Mouse (Mus musculus): ENCODE results near the gene Xdh. TPM values are rescaled to one million over a fixed set of nuclear protein-coding genes. Genes with fewer than 3 reads are reported as not detected.

Xdh gene
- polyA plus RNA-seq, 1 experiment, result 23.4 TPM

DNA sequence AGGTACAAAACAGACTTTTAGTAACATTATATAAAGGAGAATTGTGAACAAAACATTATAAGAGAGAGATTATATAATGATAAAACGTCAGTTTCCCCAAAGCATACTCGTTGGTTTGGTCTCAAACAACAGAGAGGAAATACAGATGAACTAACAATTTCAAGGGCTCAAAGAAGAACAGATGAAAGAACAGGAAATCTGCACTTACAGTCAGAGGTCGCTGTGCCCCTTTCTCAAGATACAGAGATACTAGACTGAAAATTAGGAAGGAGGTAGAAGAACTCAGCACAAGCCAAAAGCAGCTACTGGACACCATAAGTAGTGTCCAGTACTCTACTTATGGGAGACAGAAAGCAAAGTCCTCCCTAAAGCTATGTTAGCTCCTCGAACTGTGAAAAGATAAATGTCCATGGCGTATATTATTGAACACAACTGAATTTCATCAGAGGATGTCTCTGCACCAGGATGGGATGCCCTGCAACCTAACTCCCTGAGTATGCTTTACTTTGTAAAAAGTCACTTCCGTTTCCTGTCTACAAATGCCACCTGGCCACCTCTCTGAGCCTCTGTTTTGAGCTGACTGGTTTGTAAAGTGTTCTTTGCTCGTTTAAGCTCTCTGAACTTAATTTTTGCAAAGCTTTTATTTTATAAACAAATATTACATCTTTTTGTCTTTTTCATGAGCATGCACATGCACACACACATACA, 44.8 kb downstream of the Xdh start:
- TF ChIP-seq CTCF (conservative IDR thresholded peaks at IDR 0.05; ENCODE audit: insufficient read depth, insufficient read length, low read depth, low read length) (no peak), POLR2A (IDR thresholded peaks at IDR 0.05; ENCODE audit: low read depth, low read length) (no peak)
- H3K4me1 ChIP-seq (ENCODE audit: control insufficient read depth, insufficient read depth, low read length), result no peaks in the 10 kb centered on the region; the same call in 1 of the 2 replicates
- H3K27ac ChIP-seq (ENCODE audit: insufficient read depth, low read depth, low read length), result no peak overlapping the region
- no peaks in the 10 kb centered on the region for H3K27me3 ChIP-seq (replicated peaks; ENCODE audit: control insufficient read depth, insufficient read depth, low read length)
- no peak overlapping the region for H3K4me3 ChIP-seq (ENCODE audit: insufficient read depth, low read depth, low read length)
- 79% methylated on average over 7 of the region's 7 CpGs for WGBS
- no peak for DNase-seq
- no peaks in the 10 kb centered on the region for H3K36me3 ChIP-seq (ENCODE audit: control insufficient read depth, insufficient read depth, low read length)

DNA sequence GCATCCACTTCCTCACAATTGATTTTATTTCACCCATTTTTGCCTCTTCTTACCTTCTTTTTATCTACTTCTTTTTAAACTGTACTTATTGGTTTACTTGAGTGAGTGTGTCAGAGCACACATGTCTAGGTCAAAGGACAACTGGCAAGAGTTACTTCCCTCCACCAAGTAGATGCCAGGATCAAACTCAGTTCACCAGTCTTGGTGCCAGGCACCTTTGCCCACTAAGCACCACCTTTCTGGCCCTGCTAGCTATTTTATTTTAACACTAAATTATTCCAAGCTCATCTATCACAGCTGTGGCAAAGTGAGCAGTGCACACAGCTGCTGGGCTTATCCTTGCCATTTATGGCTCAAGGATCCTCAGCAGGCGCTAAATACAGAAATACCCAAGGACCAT, 46.9 kb downstream of the Xdh start:
- WGBS, result 100% methylated on average over 1 of the region's 1 CpGs
- DNase-seq, result peak; percentile 85
- Histone ChIP-seq H3K36me3 (ENCODE audit: control insufficient read depth, insufficient read depth, low read length) (no peaks in the 10 kb centered on the region), H3K27me3 (replicated peaks; ENCODE audit: control insufficient read depth, insufficient read depth, low read length) (no peaks in the 10 kb centered on the region), H3K27ac (ENCODE audit: insufficient read depth, low read depth, low read length) (no peak overlapping the region), H3K4me1 (ENCODE audit: control insufficient read depth, insufficient read depth, low read length) (no peaks in the 10 kb centered on the region; the same call in 1 of the 2 replicates), H3K4me3 (ENCODE audit: insufficient read depth, low read depth, low read length) (no peak overlapping the region)
- TF ChIP-seq CTCF (conservative IDR thresholded peaks at IDR 0.05; ENCODE audit: insufficient read depth, insufficient read length, low read depth, low read length) (no peak), POLR2A (IDR thresholded peaks at IDR 0.05; ENCODE audit: low read depth, low read length) (no peak)

DNA sequence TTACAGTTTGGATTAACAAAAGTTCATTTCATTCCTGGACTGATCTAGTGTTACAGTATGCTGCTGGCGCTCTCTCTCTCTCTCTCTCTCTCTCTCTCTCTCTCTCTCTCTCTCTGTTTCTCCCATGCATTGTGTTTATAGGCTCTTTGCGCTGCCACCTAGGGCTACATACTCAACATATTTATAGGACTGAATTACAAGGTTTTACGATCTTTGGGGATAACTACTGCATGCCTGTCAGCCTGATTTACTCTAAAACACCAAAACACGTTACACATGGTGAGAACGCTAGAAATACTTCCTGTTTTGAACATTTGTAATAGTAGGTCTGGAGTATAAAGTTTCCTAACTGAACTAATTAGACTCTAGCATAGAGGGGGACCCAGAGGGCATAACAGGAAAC, 47.8 kb downstream of the Xdh start:
- 44% methylated on average over 5 of the region's 5 CpGs for WGBS
- Histone ChIP-seq H3K27me3 (replicated peaks; ENCODE audit: control insufficient read depth, insufficient read depth, low read length) (no peaks in the 10 kb centered on the region), H3K36me3 (ENCODE audit: control insufficient read depth, insufficient read depth, low read length) (no peaks in the 10 kb centered on the region), H3K4me3 (ENCODE audit: insufficient read depth, low read depth, low read length) (no peak overlapping the region), H3K4me1 (ENCODE audit: control insufficient read depth, insufficient read depth, low read length) (no peaks in the 10 kb centered on the region; the same call in 1 of the 2 replicates), H3K27ac (ENCODE audit: insufficient read depth, low read depth, low read length) (no peak overlapping the region)
- no peak for TF ChIP-seq POLR2A (IDR thresholded peaks at IDR 0.05; ENCODE audit: low read depth, low read length)
- TF ChIP-seq CTCF (conservative IDR thresholded peaks at IDR 0.05; ENCODE audit: insufficient read depth, insufficient read length, low read depth, low read length), result no peak
- no peak for DNase-seq

DNA sequence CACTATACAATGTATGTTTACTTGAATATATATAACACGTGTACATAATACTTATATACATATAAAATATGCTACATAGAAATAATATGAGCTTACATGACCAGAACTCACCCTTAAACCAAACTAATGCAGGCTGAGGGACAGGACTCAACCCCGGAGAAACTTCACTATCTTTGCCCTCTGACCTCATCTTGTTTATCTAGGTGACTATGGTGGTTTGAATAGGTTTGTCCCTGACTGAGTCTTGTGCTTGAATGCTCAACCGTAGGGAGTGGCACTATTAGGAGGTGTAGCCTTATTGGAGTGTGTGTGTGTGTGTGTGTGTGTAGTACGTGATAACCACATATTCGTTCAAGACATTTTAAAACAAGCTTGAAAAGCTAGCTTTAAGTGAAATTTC, 55.6 kb downstream of the Xdh start:
- Histone ChIP-seq H3K4me3 (ENCODE audit: insufficient read depth, low read depth, low read length) (no peak overlapping the region), H3K4me1 (ENCODE audit: control insufficient read depth, insufficient read depth, low read length) (no peaks in the 10 kb centered on the region), H3K36me3 (ENCODE audit: control insufficient read depth, insufficient read depth, low read length) (no peaks in the 10 kb centered on the region; the same call in 1 of the 2 replicates), H3K27me3 (replicated peaks; ENCODE audit: control insufficient read depth, insufficient read depth, low read length) (no peaks in the 10 kb centered on the region), H3K27ac (ENCODE audit: insufficient read depth, low read depth, low read length) (no peak overlapping the region)
- TF ChIP-seq POLR2A (IDR thresholded peaks at IDR 0.05; ENCODE audit: low read depth, low read length) (no peak), CTCF (conservative IDR thresholded peaks at IDR 0.05; ENCODE audit: insufficient read depth, insufficient read length, low read depth, low read length) (no peak)
- WGBS, result 84% methylated on average over 5 of the region's 5 CpGs
- no peak for DNase-seq

DNA sequence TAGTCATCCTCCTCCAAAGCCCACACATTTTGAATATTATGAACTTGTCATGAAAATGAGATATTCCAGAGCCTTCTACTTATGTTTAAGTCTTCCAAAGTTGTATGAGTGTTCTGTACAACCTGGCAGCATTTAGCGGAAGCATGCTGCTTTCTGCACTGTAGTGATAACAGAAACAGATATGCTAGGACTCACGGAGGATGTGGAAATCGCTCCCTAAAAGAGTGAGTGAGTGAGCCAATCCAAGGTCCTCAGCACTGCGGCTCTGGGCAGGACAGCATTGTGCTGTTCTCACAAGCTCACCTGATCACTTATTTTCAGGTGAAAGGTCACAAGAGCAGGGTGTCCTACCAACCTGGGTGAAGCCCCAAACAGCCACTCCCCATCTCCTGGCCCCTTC, 56.2 kb downstream of the Xdh start:
- Histone ChIP-seq H3K36me3 (ENCODE audit: control insufficient read depth, insufficient read depth, low read length) (no peaks in the 10 kb centered on the region; the same call in 1 of the 2 replicates), H3K27me3 (replicated peaks; ENCODE audit: control insufficient read depth, insufficient read depth, low read length) (no peaks in the 10 kb centered on the region), H3K27ac (ENCODE audit: insufficient read depth, low read depth, low read length) (no peak overlapping the region), H3K4me3 (ENCODE audit: insufficient read depth, low read depth, low read length) (no peak overlapping the region), H3K4me1 (ENCODE audit: control insufficient read depth, insufficient read depth, low read length) (no peaks in the 10 kb centered on the region)
- TF ChIP-seq POLR2A (IDR thresholded peaks at IDR 0.05; ENCODE audit: low read depth, low read length), result no peak
- no peak for TF ChIP-seq CTCF (conservative IDR thresholded peaks at IDR 0.05; ENCODE audit: insufficient read depth, insufficient read length, low read depth, low read length)
- WGBS, result 82% methylated on average over 4 of the region's 4 CpGs
- no peak for DNase-seq

DNA sequence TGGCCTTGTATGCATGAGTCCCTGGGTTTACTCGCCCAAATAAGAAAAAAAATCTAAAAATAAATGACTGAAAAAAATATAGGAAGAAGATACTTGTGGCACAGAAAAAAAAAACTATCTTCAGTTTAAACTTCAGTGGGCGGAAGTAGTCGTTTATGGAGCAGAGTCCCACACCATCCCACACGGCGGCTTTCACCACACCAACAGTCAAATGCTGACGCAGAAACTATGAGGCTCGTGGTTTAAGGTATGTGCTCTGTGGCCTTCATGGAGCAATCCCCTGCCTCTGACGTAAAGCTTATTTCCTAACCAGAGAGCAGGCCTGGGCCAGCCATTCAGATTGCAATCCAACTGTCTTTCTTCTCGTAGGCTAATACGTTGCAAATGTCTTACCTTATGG, 56.8 kb downstream of the Xdh start:
- H3K4me1 ChIP-seq (ENCODE audit: control insufficient read depth, insufficient read depth, low read length), result no peaks in the 10 kb centered on the region
- WGBS, result 82% methylated on average over 10 of the region's 10 CpGs
- H3K4me3 ChIP-seq (ENCODE audit: insufficient read depth, low read depth, low read length), result no peak overlapping the region
- no peak for DNase-seq
- no peak overlapping the region for H3K27ac ChIP-seq (ENCODE audit: insufficient read depth, low read depth, low read length)
- no peaks in the 10 kb centered on the region; the same call in 1 of the 2 replicates for H3K36me3 ChIP-seq (ENCODE audit: control insufficient read depth, insufficient read depth, low read length)
- no peaks in the 10 kb centered on the region for H3K27me3 ChIP-seq (replicated peaks; ENCODE audit: control insufficient read depth, insufficient read depth, low read length)
- no peak for TF ChIP-seq CTCF (conservative IDR thresholded peaks at IDR 0.05; ENCODE audit: insufficient read depth, insufficient read length, low read depth, low read length)
- no peak for TF ChIP-seq POLR2A (IDR thresholded peaks at IDR 0.05; ENCODE audit: low read depth, low read length)

DNA sequence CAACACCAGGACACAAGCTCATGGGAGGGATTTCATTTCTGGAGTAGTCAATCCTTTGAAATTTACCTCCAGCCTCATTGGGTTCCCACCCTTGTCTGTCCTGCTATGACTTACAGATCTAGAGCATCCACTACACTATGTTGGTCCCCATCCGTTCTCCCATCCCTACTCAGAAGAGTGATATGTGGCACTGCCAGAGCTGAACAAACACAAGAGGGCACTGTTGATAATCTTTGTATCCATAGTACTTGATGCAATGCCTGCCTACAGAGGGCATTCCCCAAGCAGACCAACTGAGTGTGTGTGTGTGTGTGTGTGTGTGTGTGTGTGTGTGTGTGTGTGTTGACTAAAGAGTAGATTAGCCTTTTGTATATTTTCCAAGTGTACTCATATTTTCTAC, 58.4 kb downstream of the Xdh start:
- WGBS, result 67% methylated on average over 1 of the region's 1 CpGs
- TF ChIP-seq CTCF (conservative IDR thresholded peaks at IDR 0.05; ENCODE audit: insufficient read depth, insufficient read length, low read depth, low read length), result no peak; the same call in 1 of the 2 replicates
- TF ChIP-seq POLR2A (IDR thresholded peaks at IDR 0.05; ENCODE audit: low read depth, low read length), result no peak
- peak; percentile 50 for DNase-seq
- Histone ChIP-seq H3K27me3 (replicated peaks; ENCODE audit: control insufficient read depth, insufficient read depth, low read length) (no peaks in the 10 kb centered on the region), H3K36me3 (ENCODE audit: control insufficient read depth, insufficient read depth, low read length) (no peaks in the 10 kb centered on the region; the same call in 1 of the 2 replicates), H3K4me3 (ENCODE audit: insufficient read depth, low read depth, low read length) (no peak overlapping the region), H3K4me1 (ENCODE audit: control insufficient read depth, insufficient read depth, low read length) (no peaks in the 10 kb centered on the region), H3K27ac (ENCODE audit: insufficient read depth, low read depth, low read length) (no peak overlapping the region)

Data from kidney, adult 2 months (tissue).